Mouse (Mus musculus) heart, embryonic 12.5 days (tissue): ENCODE measurements around the gene Erich4. TPM values are rescaled to one million over a fixed set of nuclear protein-coding genes. Genes with fewer than 3 reads are reported as not detected.

ENCODE experiments used
- ATAC-seq: fragments of 200-750 bp; cut with Nextera tagmentation; 2 replicates; pipeline ENCODE4 v1.8.0; 2017; ENCODE audit warnings: moderate TSS enrichment, moderate library complexity; ENCODE audit not compliant: insufficient number of reproducible peaks, low FRiP score
- H3K27ac ChIP-seq: fragments of 300-500 bp; sonication (generic); 2 replicates; pipeline ENCODE4 v1.5.1; 2016; ENCODE audit warnings: mild to moderate bottlenecking, moderate library complexity; ENCODE audit not compliant: poor library complexity, severe bottlenecking
- H3K27me3 ChIP-seq: fragments of 300-500 bp; sonication (generic); replicated peaks from 2 replicates; pipeline ENCODE4 v1.6.1; 2016; ENCODE audit warnings: mild to moderate bottlenecking, moderate library complexity
- H3K36me3 ChIP-seq: fragments of 300-500 bp; sonication (generic); 2 replicates; pipeline ENCODE4 v1.6.1; 2016; ENCODE audit warnings: mild to moderate bottlenecking, moderate library complexity
- H3K4me1 ChIP-seq: fragments of 300-500 bp; sonication (generic); replicated peaks from 2 replicates; pipeline ENCODE4 v1.6.1; 2016; ENCODE audit warnings: mild to moderate bottlenecking
- H3K4me2 ChIP-seq: fragments of 300-500 bp; sonication (generic); 2 replicates; pipeline ENCODE4 v1.6.1; 2016; ENCODE audit warnings: mild to moderate bottlenecking, moderate library complexity
- H3K4me3 ChIP-seq: fragments of 300-500 bp; sonication (generic); 2 replicates; pipeline ENCODE4 v1.5.1; 2016; ENCODE audit warnings: mild to moderate bottlenecking
- H3K9ac ChIP-seq: fragments of 300-500 bp; sonication (generic); 2 replicates; pipeline ENCODE4 v1.6.1; 2016; ENCODE audit warnings: mild to moderate bottlenecking, moderate library complexity
- H3K9me3 ChIP-seq: fragments of 300-500 bp; sonication (generic); replicated peaks from 2 replicates; pipeline ENCODE4 v1.6.1; 2016; ENCODE audit warnings: mild to moderate bottlenecking, moderate library complexity
- WGBS: fragments of 180-500 bp; shearing (Covaris S2); methylation state at CpG from one replicate; pipeline ENCODE4 v1.1.7; 2016; 5-methylcytosine and 5-hydroxymethylcytosine counted together
- polyA plus RNA-seq: library from polyadenylated mRNA; unstranded; fragments of >200 nt; fragmentation: Nextera tagmentation; extraction: Ambion mirVana; gene quantifications from 2 replicates; pipeline ENCODE4 v1.2.1, GENCODE M21; 2016

Erich4 gene
- polyA plus RNA-seq, 1 experiment from 2014 or later, result not detected

- WGBS, result 83% methylated on average over 11 of the region's 11 CpGs
- no peak overlapping the region; the same call in 1 of the 2 replicates for H3K9ac ChIP-seq
- no peak for ATAC-seq
- H3K4me1 ChIP-seq, result peaks cover 51% of the 10 kb centered on the region
- H3K36me3 ChIP-seq, result peaks cover 51% of the 10 kb centered on the region
- no peak overlapping the region for H3K4me3 ChIP-seq
- H3K27ac ChIP-seq, result no peak overlapping the region
- H3K27me3 ChIP-seq, result no peaks in the 10 kb centered on the region
- no peak overlapping the region for H3K4me2 ChIP-seq
- no peaks in the 10 kb centered on the region for H3K9me3 ChIP-seq
Observed at GRCm38 (mm10) chr7:25623857-25624370, 8.2 kb upstream of the Erich4 start.

- WGBS, result 87% methylated on average over 11 of the region's 11 CpGs
Observed at GRCm38 (mm10) chr7:25620751-25621150, 5.1 kb upstream of the Erich4 start.

DNA sequence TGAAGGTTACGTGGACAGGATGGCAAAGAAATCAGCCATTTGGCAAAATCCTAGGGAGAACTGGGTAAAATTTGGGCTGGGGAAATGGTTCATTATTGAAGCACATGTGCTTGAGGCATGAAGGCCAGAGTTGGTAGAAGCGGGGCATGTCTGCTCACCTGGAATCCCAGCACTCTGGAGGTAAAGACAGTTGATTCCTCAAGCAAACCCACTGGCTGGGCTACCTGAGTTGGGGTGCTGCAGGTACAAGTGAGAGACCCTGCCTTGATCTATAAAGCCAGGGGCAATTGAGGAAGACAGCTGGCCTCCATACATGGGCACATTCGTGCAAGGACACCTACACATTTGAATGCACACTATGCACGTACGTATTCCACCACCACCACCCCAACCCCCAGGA lies 4.4 kb upstream of the Erich4 start:
- Histone ChIP-seq H3K27me3 (no peaks in the 10 kb centered on the region), H3K9ac (no peak overlapping the region), H3K4me3 (peak overlapping the region; percentile 57), H3K4me1 (peaks cover 17% of the 10 kb centered on the region), H3K9me3 (no peaks in the 10 kb centered on the region), H3K36me3 (peaks cover 42% of the 10 kb centered on the region), H3K27ac (no peak overlapping the region), H3K4me2 (peak overlapping the region; percentile 74)
- ATAC-seq, result no peak
- WGBS, result 91% methylated on average over 5 of the region's 5 CpGs

More at GRCm38 (mm10) chr7:25620751-25621150, 5.1 kb upstream of the Erich4 start:
- H3K36me3 ChIP-seq, result peaks cover 49% of the 10 kb centered on the region
- no peak overlapping the region for H3K4me3 ChIP-seq
- no peak overlapping the region for H3K4me2 ChIP-seq
- H3K27me3 ChIP-seq, result no peaks in the 10 kb centered on the region
- no peak overlapping the region for H3K27ac ChIP-seq
- no peak overlapping the region for H3K9ac ChIP-seq
- peaks cover 24% of the 10 kb centered on the region for H3K4me1 ChIP-seq
- H3K9me3 ChIP-seq, result no peaks in the 10 kb centered on the region
- ATAC-seq, result no peak

- WGBS, result 23% methylated on average over 5 of the region's 5 CpGs
Observed at GRCm38 (mm10) chr7:25619722-25619991, 4.0 kb upstream of the Erich4 start.

DNA sequence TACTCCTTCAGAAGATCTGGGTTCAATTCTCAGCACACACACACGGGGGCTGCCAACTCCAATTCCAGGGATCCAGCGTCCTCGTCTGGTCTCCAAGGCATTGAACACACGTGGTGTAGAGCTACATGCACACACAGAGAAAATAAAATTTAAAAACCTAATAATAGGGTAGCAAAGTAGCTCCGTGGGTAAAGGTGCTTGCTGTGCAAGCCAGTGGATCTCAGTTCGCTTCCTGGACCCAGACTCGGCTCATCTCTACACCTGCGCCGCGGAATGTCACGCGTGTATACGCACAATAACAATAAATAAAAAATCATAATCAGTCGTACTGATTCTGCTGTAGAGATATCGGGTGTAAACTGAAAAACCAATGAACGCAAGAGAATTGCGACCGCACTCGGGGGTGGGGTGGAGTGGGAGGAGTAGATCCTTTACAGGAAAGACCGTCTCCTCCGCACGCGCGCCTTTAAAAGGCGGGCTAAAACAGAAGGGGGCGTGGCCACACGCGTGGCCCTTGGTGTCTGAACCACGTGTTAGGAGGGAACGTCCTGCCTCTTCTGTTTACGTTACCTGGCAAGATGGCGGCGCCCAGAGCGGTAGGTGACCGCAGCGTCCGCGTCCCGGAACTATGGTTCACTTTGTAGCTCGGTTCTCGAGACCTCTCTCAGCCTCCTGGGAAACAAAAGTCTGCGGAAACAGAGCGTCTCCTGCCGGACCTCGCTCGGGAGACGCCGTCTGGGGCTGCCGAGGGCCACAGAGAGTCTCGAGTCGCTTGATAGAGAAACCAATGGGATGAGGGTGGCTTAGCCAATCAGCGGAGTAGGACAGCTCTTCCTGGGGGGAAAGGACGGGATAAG lies 3.4 kb upstream of the Erich4 start, which contains the start of gene Dmac2:
Gene Dmac2, plus strand, starts transcription at position 550 of the 857 bp plus-strand sequence.
- H3K4me3 ChIP-seq, result peak within 1 kb of the TSS; percentile 57
- 2% methylated on average over 53 of the region's 53 CpGs for WGBS
- H3K27ac ChIP-seq, result no peak within 1 kb of the TSS

More at GRCm38 (mm10) chr7:25619722-25619991, 4.0 kb upstream of the Erich4 start:
- no peaks in the 10 kb centered on the region for H3K9me3 ChIP-seq
- H3K4me1 ChIP-seq, result peaks cover 14% of the 10 kb centered on the region; the same call in 1 of the 2 replicates
- H3K4me2 ChIP-seq, result peak overlapping the region; percentile 74
- peak overlapping the region; percentile 57 for H3K4me3 ChIP-seq
- H3K27ac ChIP-seq, result no peak overlapping the region
- peaks cover 38% of the 10 kb centered on the region for H3K36me3 ChIP-seq
- ATAC-seq, result no peak
- peak overlapping the region; percentile 36 for H3K9ac ChIP-seq
- no peaks in the 10 kb centered on the region for H3K27me3 ChIP-seq

GRCm38 (mm10) chr7:25617376-25618160 lies 1.9 kb upstream of the Erich4 start:
- no peak overlapping the region for H3K27ac ChIP-seq
- H3K9ac ChIP-seq, result no peak overlapping the region
- H3K4me2 ChIP-seq, result no peak overlapping the region
- 75% methylated on average over 10 of the region's 10 CpGs for WGBS
- H3K4me3 ChIP-seq, result no peak overlapping the region
- no peak for ATAC-seq
- no peaks in the 10 kb centered on the region for H3K9me3 ChIP-seq
- H3K4me1 ChIP-seq, result peaks cover 4% of the 10 kb centered on the region; the same call in 1 of the 2 replicates
- H3K27me3 ChIP-seq, result no peaks in the 10 kb centered on the region
- H3K36me3 ChIP-seq, result peaks cover 17% of the 10 kb centered on the region

More for the DNA sequence above, 3.4 kb upstream of the Erich4 start, which contains the start of gene Dmac2:
- peaks cover 8% of the 10 kb centered on the region; the same call in 1 of the 2 replicates for H3K4me1 ChIP-seq
- peak within 1 kb of the TSS; percentile 55 for H3K9ac ChIP-seq
- peaks cover 32% of the 10 kb centered on the region for H3K36me3 ChIP-seq
- H3K4me2 ChIP-seq, result peak within 1 kb of the TSS; percentile 74
- peak; percentile 92 for ATAC-seq
- no peaks in the 10 kb centered on the region for H3K9me3 ChIP-seq
- no peaks in the 10 kb centered on the region for H3K27me3 ChIP-seq

DNA sequence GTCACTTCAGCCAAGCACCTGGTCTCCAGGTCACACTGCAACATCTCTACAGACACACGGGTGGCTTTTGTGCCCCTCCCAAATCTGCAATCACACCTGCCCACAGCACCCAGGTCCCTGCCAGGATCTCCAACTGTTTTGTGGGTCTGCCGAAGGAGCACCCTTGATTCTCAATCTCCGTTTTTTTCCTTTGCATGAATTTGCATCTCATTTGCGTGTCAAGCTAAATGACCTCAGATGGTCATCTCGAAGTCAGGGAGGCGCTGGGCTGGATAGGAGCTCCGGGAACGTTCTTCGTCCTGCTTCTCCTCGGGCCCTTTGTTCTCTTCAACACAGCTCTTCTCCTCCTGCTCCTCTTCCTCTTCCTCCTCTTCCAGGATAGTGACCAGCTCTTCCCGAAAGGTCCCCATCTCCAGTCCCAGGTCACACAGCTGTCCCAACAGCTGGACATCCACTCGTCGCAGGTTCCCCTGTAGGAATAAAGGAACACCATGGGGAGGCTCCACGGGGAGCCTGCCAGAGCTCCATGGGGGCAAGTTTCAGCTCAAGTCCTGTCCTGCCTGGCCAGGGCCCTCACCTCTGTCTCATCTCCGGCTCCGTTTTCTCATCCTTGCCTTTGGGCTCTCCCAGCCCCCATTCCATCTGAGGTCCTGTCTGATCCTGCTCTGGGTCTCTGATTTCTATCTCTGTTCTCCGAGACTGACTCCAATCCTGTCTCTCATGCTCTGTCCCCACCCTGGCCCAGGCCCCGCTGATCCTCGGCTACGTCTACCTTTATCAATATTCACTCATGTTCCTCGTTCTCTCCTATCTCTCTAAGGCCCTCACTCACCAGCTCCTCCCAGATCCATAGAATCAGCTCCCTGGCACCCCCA lies 624 bp downstream of the Erich4 start:
- H3K4me1 ChIP-seq, result peaks cover 4% of the 10 kb centered on the region; the same call in 1 of the 2 replicates
- 58% methylated on average over 21 of the region's 21 CpGs for WGBS
- no peak overlapping the region for H3K4me3 ChIP-seq
- no peak for ATAC-seq
- no peaks in the 10 kb centered on the region for H3K36me3 ChIP-seq
- H3K4me2 ChIP-seq, result no peak overlapping the region
- H3K27ac ChIP-seq, result no peak overlapping the region
- H3K9ac ChIP-seq, result no peak overlapping the region
- peaks cover 7% of the 10 kb centered on the region; the same call in 1 of the 2 replicates for H3K27me3 ChIP-seq
- no peaks in the 10 kb centered on the region for H3K9me3 ChIP-seq

DNA sequence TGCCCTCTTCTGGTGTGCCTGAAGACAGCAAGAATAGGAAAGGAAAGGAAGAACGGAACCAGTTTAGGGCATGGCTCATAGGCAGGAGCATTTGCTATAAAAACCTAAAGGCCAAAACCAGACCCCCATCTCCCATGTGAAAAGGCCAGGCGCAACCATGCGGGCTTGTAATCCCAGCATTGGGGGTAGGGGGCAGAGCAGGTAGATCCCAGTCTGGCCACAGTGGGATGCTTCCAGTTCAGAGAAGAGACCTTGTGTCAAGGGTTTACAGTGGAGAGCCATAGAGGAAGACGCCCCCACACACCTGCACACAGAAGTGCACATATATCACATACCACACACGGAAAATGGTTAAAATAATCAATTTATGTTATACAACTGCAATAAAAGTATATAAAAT lies 1.6 kb downstream of the Erich4 start:
- Histone ChIP-seq H3K9ac (no peak overlapping the region), H3K4me1 (no peaks in the 10 kb centered on the region), H3K36me3 (no peaks in the 10 kb centered on the region), H3K27me3 (peaks cover 11% of the 10 kb centered on the region; the same call in 1 of the 2 replicates), H3K9me3 (no peaks in the 10 kb centered on the region), H3K4me3 (no peak overlapping the region), H3K27ac (no peak overlapping the region), H3K4me2 (no peak overlapping the region)
- ATAC-seq, result no peak
- WGBS, result 84% methylated on average over 5 of the region's 5 CpGs

DNA sequence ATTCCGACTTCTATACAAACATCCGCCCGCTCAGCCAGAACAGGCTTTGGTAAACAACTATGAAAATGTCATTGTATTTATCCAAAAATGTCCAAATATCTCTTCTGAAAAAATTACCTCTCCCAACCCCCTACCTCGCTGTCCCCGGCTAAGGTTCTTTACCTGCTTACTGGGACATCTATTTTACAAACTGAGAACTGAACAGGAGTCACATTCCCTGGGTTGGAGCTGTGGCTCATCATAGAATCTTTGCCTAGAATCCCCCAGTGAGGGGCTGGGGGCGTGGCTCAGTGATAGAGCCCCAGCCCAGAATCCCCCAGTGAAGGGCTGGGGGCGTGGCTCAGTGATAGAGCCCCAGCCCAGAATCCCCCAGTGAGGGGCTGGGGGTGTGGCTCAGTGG lies 4.2 kb downstream of the Erich4 start:
- no peak for ATAC-seq
- Histone ChIP-seq H3K36me3 (no peaks in the 10 kb centered on the region), H3K4me2 (no peak overlapping the region), H3K4me1 (no peaks in the 10 kb centered on the region), H3K27ac (no peak overlapping the region), H3K27me3 (peaks cover 11% of the 10 kb centered on the region; the same call in 1 of the 2 replicates), H3K9ac (no peak overlapping the region), H3K9me3 (peaks cover 2% of the 10 kb centered on the region; the same call in 1 of the 2 replicates), H3K4me3 (no peak overlapping the region)
- WGBS, result 36% methylated on average over 7 of the region's 7 CpGs

GRCm38 (mm10) chr7:25610056-25610455 lies 5.6 kb downstream of the Erich4 start:
- ATAC-seq, result no peak
- H3K9me3 ChIP-seq, result peaks cover 2% of the 10 kb centered on the region; the same call in 1 of the 2 replicates
- no peaks in the 10 kb centered on the region for H3K36me3 ChIP-seq
- H3K4me3 ChIP-seq, result no peak overlapping the region
- H3K27me3 ChIP-seq, result peaks cover 11% of the 10 kb centered on the region; the same call in 1 of the 2 replicates
- no peak overlapping the region for H3K9ac ChIP-seq
- H3K4me2 ChIP-seq, result no peak overlapping the region
- H3K4me1 ChIP-seq, result no peaks in the 10 kb centered on the region
- WGBS, result 36% methylated on average over 6 of the region's 6 CpGs
- H3K27ac ChIP-seq, result no peak overlapping the region
